Mouse (Mus musculus): Measurements from ENCODE around the gene Scrg1. TPM values are rescaled to one million over a fixed set of nuclear protein-coding genes. Genes with fewer than 3 reads are reported as not detected.

Scrg1 gene
- total RNA-seq (2012; rRNA removed) = not detected in 2 replicates
- not detected for polyA plus RNA-seq (2012; ENCODE audit: insufficient read depth in 1 of 2, insufficient read length in 2 of 2, low read depth in 1 of 2, low replicate concordance in 2 of 2, missing spikeins in 1 of 2)

GRCm38 (mm10) chr8:57455765-57456164 lies at the start of gene Scrg1:
Gene Scrg1, plus strand, starts transcription at chr8:57455923.
- Histone ChIP-seq H3K9ac (ENCODE audit: control insufficient read depth, low read depth, low read length, poor library complexity, severe bottlenecking) (no peak within 1 kb of the TSS), H3K4me3 (ENCODE audit: control insufficient read depth in 1 of 2, insufficient read depth in 1 of 2, low read depth in 2 of 2, low read length in 2 of 2) (no peak within 1 kb of the TSS), H3K9me3 (replicated peaks; ENCODE audit: insufficient read depth, low read length) (no peaks in the 10 kb centered on the region), H3K36me3 (ENCODE audit: control insufficient read depth in 1 of 2, insufficient read depth in 2 of 2, low read length in 2 of 2) (no peaks in the 10 kb centered on the region), H3K27me3 (ENCODE audit: control insufficient read depth in 1 of 2, insufficient read depth in 2 of 2, low read length in 2 of 2) (peaks cover 5 to 10% of the 10 kb centered on the region in 2 experiments), H3K4me1 (ENCODE audit: control insufficient read depth in 1 of 2, insufficient read depth in 2 of 2, low read length in 2 of 2) (no peaks in the 10 kb centered on the region), H3K79me2 (ENCODE audit: control insufficient read depth, insufficient read depth, low read length, poor library complexity) (no peaks in the 10 kb centered on the region), H3K27ac (ENCODE audit: control insufficient read depth, low read depth, low read length) (no peak within 1 kb of the TSS)
- TF ChIP-seq RAD21 (IDR thresholded peaks at IDR 0.05; ENCODE audit: low read depth, low read length) (no peak), ETS1 (IDR thresholded peaks at IDR 0.05; ENCODE audit: low read depth, low read length) (no peak), USF1 (IDR thresholded peaks at IDR 0.05; ENCODE audit: low read depth, low read length) (no peak), UBTF (IDR thresholded peaks at IDR 0.05; ENCODE audit: borderline replicate concordance, insufficient read depth, low read depth, low read length) (no peak), ELF1 (IDR thresholded peaks at IDR 0.05; ENCODE audit: low read depth, low read length) (no peak), HCFC1 (IDR thresholded peaks at IDR 0.05; ENCODE audit: low read depth, low read length) (no peak), MAZ (IDR thresholded peaks at IDR 0.05; ENCODE audit: low read depth, low read length) (no peak), ZKSCAN1 (IDR thresholded peaks at IDR 0.05; ENCODE audit: low read depth, low read length) (no peak), ZC3H11A (IDR thresholded peaks at IDR 0.05; ENCODE audit: low read depth, low read length) (no peak), BHLHE40 (IDR thresholded peaks at IDR 0.05; ENCODE audit: borderline replicate concordance, low read depth, low read length) (no peak)
- no peak for DNase-seq (ENCODE audit: low read depth, low spot score)

- DNase-seq (ENCODE audit: low read depth, low spot score) = no peak
- Histone ChIP-seq H3K9ac (ENCODE audit: control insufficient read depth, low read depth, low read length, poor library complexity, severe bottlenecking) (no peak overlapping the region), H3K9me3 (replicated peaks; ENCODE audit: insufficient read depth, low read length) (no peaks in the 10 kb centered on the region), H3K36me3 (ENCODE audit: control insufficient read depth in 1 of 2, insufficient read depth in 2 of 2, low read length in 2 of 2) (no peaks in the 10 kb centered on the region), H3K4me3 (ENCODE audit: control insufficient read depth in 1 of 2, insufficient read depth in 1 of 2, low read depth in 2 of 2, low read length in 2 of 2) (no peak overlapping the region), H3K27me3 (ENCODE audit: control insufficient read depth in 1 of 2, insufficient read depth in 2 of 2, low read length in 2 of 2) (peaks cover 0 to 1% of the 10 kb centered on the region in 2 experiments; a peak in 2 of 4 replicates), H3K79me2 (ENCODE audit: control insufficient read depth, insufficient read depth, low read length, poor library complexity) (no peaks in the 10 kb centered on the region), H3K27ac (ENCODE audit: control insufficient read depth, low read depth, low read length) (no peak overlapping the region), H3K4me1 (ENCODE audit: control insufficient read depth in 1 of 2, insufficient read depth in 2 of 2, low read length in 2 of 2) (no peaks in the 10 kb centered on the region)
- TF ChIP-seq TAL1 (IDR thresholded peaks at IDR 0.05; ENCODE audit: low read length) = no peak
- no peak for TF ChIP-seq POLR2AphosphoS2 (IDR thresholded peaks at IDR 0.05; ENCODE audit: low read length)
- no peak for TF ChIP-seq MYC (IDR thresholded peaks at IDR 0.05; ENCODE audit: low read depth, low read length)
- TF ChIP-seq CHD2 (IDR thresholded peaks at IDR 0.05; ENCODE audit: low read length) = no peak
- TF ChIP-seq MEF2A (IDR thresholded peaks at IDR 0.05; ENCODE audit: extremely low read depth, insufficient replicate concordance, low read depth, low read length, poor library complexity, severe bottlenecking) = no peak
- TF ChIP-seq SMC3 (IDR thresholded peaks at IDR 0.05; ENCODE audit: low read depth, low read length) = no peak
- no peak for TF ChIP-seq UBTF (IDR thresholded peaks at IDR 0.05; ENCODE audit: borderline replicate concordance, insufficient read depth, low read depth, low read length)
- no peak for TF ChIP-seq TCF12 (IDR thresholded peaks at IDR 0.05; ENCODE audit: low read depth, low read length)
- no peak for TF ChIP-seq ZNF384 (IDR thresholded peaks at IDR 0.05; ENCODE audit: low read depth, low read length)
- no peak for TF ChIP-seq E2F4 (IDR thresholded peaks at IDR 0.05; ENCODE audit: borderline replicate concordance, low read depth, low read length)
- no peak for TF ChIP-seq GABPA (IDR thresholded peaks at IDR 0.05; ENCODE audit: low read depth, low read length)
- TF ChIP-seq POLR2AphosphoS5 (IDR thresholded peaks at IDR 0.05; ENCODE audit: borderline replicate concordance, low read depth, low read length) = no peak
- TF ChIP-seq RCOR1 (IDR thresholded peaks at IDR 0.05; ENCODE audit: low read depth, low read length) = no peak
- no peak for TF ChIP-seq GATA1 (IDR thresholded peaks at IDR 0.05; ENCODE audit: low read depth, low read length)
- TF ChIP-seq ZMIZ1 (IDR thresholded peaks at IDR 0.05; ENCODE audit: low read depth, low read length) = no peak
- no peak for TF ChIP-seq BHLHE40 (IDR thresholded peaks at IDR 0.05; ENCODE audit: borderline replicate concordance, low read depth, low read length)
- no peak for TF ChIP-seq MAFK (IDR thresholded peaks at IDR 0.05; ENCODE audit: borderline replicate concordance, low read depth, low read length)
These were observed 49.4 kb upstream of the Scrg1 start for GRCm38 (mm10) chr8:57406366-57406765.
